Mouse (Mus musculus): Measurements from ENCODE around the gene Epb41l5.

The Epb41l5 gene

GRCm38 (mm10) chr1:119533093-119533805 is 115.6 kb downstream of the Epb41l5 start:
- peak in 1 of 2 experiments; percentile 13 for DNase-seq (ENCODE audit: low spot score in 2 of 2)

- DNase-seq (ENCODE audit: low spot score in 2 of 2) = no peak
Measured at GRCm38 (mm10) chr1:119532165-119532564, 116.6 kb downstream of the Epb41l5 start.

- no peak for DNase-seq (ENCODE audit: low spot score in 2 of 2)
Measured at GRCm38 (mm10) chr1:119530941-119531340, 117.9 kb downstream of the Epb41l5 start.

GRCm38 (mm10) chr1:119525689-119526591 is 122.9 kb downstream of the Epb41l5 start, which contains the start of gene Tmem185b:
TSS of gene Tmem185b (plus strand) at chr1:119526160.
- peak; percentile 78 to 88 for DNase-seq (ENCODE audit: low spot score in 2 of 2)

GRCm38 (mm10) chr1:119525004-119525444 is 123.8 kb downstream of the Epb41l5 start:
- no peak for DNase-seq (ENCODE audit: low spot score in 2 of 2)

- no peak for DNase-seq (ENCODE audit: low spot score in 2 of 2)
Measured at GRCm38 (mm10) chr1:119523826-119524225, 125.0 kb downstream of the Epb41l5 start.

- no peak for DNase-seq (ENCODE audit: low spot score in 2 of 2)
Measured at GRCm38 (mm10) chr1:119523369-119523768, 125.4 kb downstream of the Epb41l5 start.

- no peak for DNase-seq (ENCODE audit: low spot score in 2 of 2)
Measured at GRCm38 (mm10) chr1:119522726-119523125, 126.1 kb downstream of the Epb41l5 start.

GRCm38 (mm10) chr1:119521681-119522080 is 127.1 kb downstream of the Epb41l5 start:
- DNase-seq (ENCODE audit: low spot score in 2 of 2) = no peak

- no peak for DNase-seq (ENCODE audit: low spot score in 2 of 2)
Measured at GRCm38 (mm10) chr1:119521029-119521428, 127.8 kb downstream of the Epb41l5 start.

- DNase-seq (ENCODE audit: low spot score in 2 of 2) = no peak
Measured at GRCm38 (mm10) chr1:119519286-119519685, 129.5 kb downstream of the Epb41l5 start.

GRCm38 (mm10) chr1:119518786-119519185 is 130.0 kb downstream of the Epb41l5 start:
- DNase-seq (ENCODE audit: low spot score in 2 of 2) = no peak

- no peak for DNase-seq (ENCODE audit: low spot score in 2 of 2)
Measured at GRCm38 (mm10) chr1:119518060-119518459, 130.7 kb downstream of the Epb41l5 start.

- DNase-seq (ENCODE audit: low spot score in 2 of 2) = no peak
Measured at GRCm38 (mm10) chr1:119510857-119511256, 137.9 kb downstream of the Epb41l5 start.

- no peak for DNase-seq (ENCODE audit: low spot score in 2 of 2)
Measured at GRCm38 (mm10) chr1:119510409-119510808, 138.4 kb downstream of the Epb41l5 start.

- DNase-seq (ENCODE audit: low spot score in 2 of 2) = no peak
Measured at GRCm38 (mm10) chr1:119509474-119509873, 139.3 kb downstream of the Epb41l5 start.

GRCm38 (mm10) chr1:119508548-119508947 is 140.3 kb downstream of the Epb41l5 start:
- DNase-seq (ENCODE audit: low spot score in 2 of 2) = no peak

- no peak for DNase-seq (ENCODE audit: low spot score in 2 of 2)
Measured at GRCm38 (mm10) chr1:119505951-119506350, 142.8 kb downstream of the Epb41l5 start.

GRCm38 (mm10) chr1:119504260-119505062 is 144.3 kb downstream of the Epb41l5 start, which contains the start of gene Ralb:
TSS of gene Ralb (minus strand) at chr1:119504794.
- peak; percentile 95 to 97 for DNase-seq (ENCODE audit: low spot score in 2 of 2)

- DNase-seq (ENCODE audit: low spot score in 2 of 2) = no peak
Measured at GRCm38 (mm10) chr1:119503808-119504207, 145.0 kb downstream of the Epb41l5 start.

GRCm38 (mm10) chr1:119503181-119503580 is 145.6 kb downstream of the Epb41l5 start:
- DNase-seq (ENCODE audit: low spot score in 2 of 2) = no peak

GRCm38 (mm10) chr1:119502729-119503128 is 146.1 kb downstream of the Epb41l5 start:
- no peak for DNase-seq (ENCODE audit: low spot score in 2 of 2)

All from frontal cortex, postnatal 14 days (tissue).